Mouse (Mus musculus): ENCODE data around the gene Rufy3. TPM values are rescaled to one million over a fixed set of nuclear protein-coding genes. Genes with fewer than 3 reads are reported as not detected.

Gene Rufy3
- total and polyA plus RNA-seq, 3 experiments: 13.6 to 22.3 (median 17.4) TPM

GRCm38 (mm10) chr5:88569541-88569940, 4.7 kb downstream of the Rufy3 start:
- Histone ChIP-seq H3K4me3 (replicated peaks in 1 of 3; ENCODE audit: low read depth in 2 of 3, low read length in 2 of 3, poor library complexity in 1 of 3) (no peak overlapping the region), H3K4me2 (ENCODE audit: insufficient read depth, low read depth, poor library complexity, severe bottlenecking) (no peak overlapping the region), H3K4me1 (ENCODE audit: control insufficient read depth in 1 of 2, insufficient read depth in 2 of 2) (peaks cover 10 to 61% of the 10 kb centered on the region in 2 experiments), H3K27me3 (replicated peaks) (no peaks in the 10 kb centered on the region), H3K36me3 (replicated peaks in 1 of 2; ENCODE audit: control insufficient read depth in 1 of 2, insufficient read depth in 1 of 2, low read length in 1 of 2) (peaks cover 6 to 41% of the 10 kb centered on the region in 2 experiments), H3K79me2 (replicated peaks; ENCODE audit: control insufficient read depth, extremely low read depth, insufficient read depth, poor library complexity, severe bottlenecking) (peaks cover 55% of the 10 kb centered on the region), H3K9me3 (replicated peaks; ENCODE audit: low read length) (no peaks in the 10 kb centered on the region), H3K9ac (ENCODE audit: insufficient read depth, low read depth) (no peak overlapping the region), H3K27ac (ENCODE audit: insufficient read depth, low read depth) (no peak overlapping the region)
- no peak for TF ChIP-seq POLR2A (IDR thresholded peaks at IDR 0.05; ENCODE audit: low read depth, low read length)
- TF ChIP-seq UBTF (IDR thresholded peaks at IDR 0.05; ENCODE audit: low read depth, low read length): no peak
- no peak for TF ChIP-seq MAX (IDR thresholded peaks at IDR 0.05; ENCODE audit: low read length)
- TF ChIP-seq RAD21 (IDR thresholded peaks at IDR 0.05; ENCODE audit: low read depth, low read length): no peak
- no peak for TF ChIP-seq MAZ (IDR thresholded peaks at IDR 0.05; ENCODE audit: low read depth, low read length)
- TF ChIP-seq RCOR1 (conservative IDR thresholded peaks at IDR 0.05; ENCODE audit: low read depth, low read length): no peak
- TF ChIP-seq TCF12 (IDR thresholded peaks at IDR 0.05; ENCODE audit: low read depth, low read length): no peak
- no peak for TF ChIP-seq MYC (IDR thresholded peaks at IDR 0.05; ENCODE audit: low read depth, low read length)
- TF ChIP-seq EP300 (IDR thresholded peaks at IDR 0.05; ENCODE audit: low read length): no peak
- TF ChIP-seq MXI1 (IDR thresholded peaks at IDR 0.05; ENCODE audit: low read depth, low read length): no peak
- no peak for TF ChIP-seq CTCF (conservative IDR thresholded peaks at IDR 0.05 in 1 of 2, IDR thresholded peaks at IDR 0.05 in 1 of 2; ENCODE audit: low read depth in 2 of 2, low read length in 2 of 2)
- no peak for TF ChIP-seq JUND (conservative IDR thresholded peaks at IDR 0.05; ENCODE audit: low read depth, low read length)
- no peak for TF ChIP-seq NRF1 (IDR thresholded peaks at IDR 0.05; ENCODE audit: low read depth, low read length)
- no peak for TF ChIP-seq CHD1 (IDR thresholded peaks at IDR 0.05; ENCODE audit: low read depth, low read length)
- TF ChIP-seq POLR2AphosphoS2 (IDR thresholded peaks at IDR 0.05; ENCODE audit: low read depth, low read length): no peak
- TF ChIP-seq ZMIZ1 (IDR thresholded peaks at IDR 0.05; ENCODE audit: low read depth, low read length): no peak
- TF ChIP-seq TBP (conservative IDR thresholded peaks at IDR 0.05; ENCODE audit: low read depth, low read length): no peak
- TF ChIP-seq SMC3 (IDR thresholded peaks at IDR 0.05; ENCODE audit: low read depth, low read length): no peak
- dilution Hi-C loops (cut with MboI; ENCODE audit: extremely low pct_ligation_motif_present, extremely low pct_unique_long_range_greater_than_20kb, low sequenced_read_pairs) (no loop called here), in situ Hi-C loops (cut with MboI; ENCODE audit: low pct_ligation_motif_present, low pct_unique_long_range_greater_than_20kb, low sequenced_read_pairs) (no loop called here)
- no peak for DNase-seq (ENCODE audit: extremely low read depth)

- dilution Hi-C loops (cut with MboI; ENCODE audit: extremely low pct_ligation_motif_present, extremely low pct_unique_long_range_greater_than_20kb, low sequenced_read_pairs) (no loop called here), in situ Hi-C loops (cut with MboI; ENCODE audit: low pct_ligation_motif_present, low pct_unique_long_range_greater_than_20kb, low sequenced_read_pairs) (no loop called here)
- TF ChIP-seq POLR2AphosphoS2 (IDR thresholded peaks at IDR 0.05; ENCODE audit: low read depth, low read length): no peak
- no peak for TF ChIP-seq EP300 (IDR thresholded peaks at IDR 0.05; ENCODE audit: low read length)
- TF ChIP-seq E2F4 (IDR thresholded peaks at IDR 0.05; ENCODE audit: insufficient replicate concordance, low read depth, low read length): no peak
- TF ChIP-seq ZC3H11A (IDR thresholded peaks at IDR 0.05; ENCODE audit: low read depth, low read length): no peak
- TF ChIP-seq ZMIZ1 (IDR thresholded peaks at IDR 0.05; ENCODE audit: low read depth, low read length): no peak
- no peak for TF ChIP-seq TCF12 (IDR thresholded peaks at IDR 0.05; ENCODE audit: low read depth, low read length)
- TF ChIP-seq USF1 (IDR thresholded peaks at IDR 0.05; ENCODE audit: low read depth, low read length): no peak
- TF ChIP-seq SMC3 (IDR thresholded peaks at IDR 0.05; ENCODE audit: low read depth, low read length): no peak
- H3K9ac ChIP-seq (ENCODE audit: insufficient read depth, low read depth): no peak overlapping the region
- H3K36me3 ChIP-seq (replicated peaks in 1 of 2; ENCODE audit: control insufficient read depth in 1 of 2, insufficient read depth in 1 of 2, low read length in 1 of 2): peaks cover 11 to 45% of the 10 kb centered on the region in 2 experiments
- no peak overlapping the region for H3K4me2 ChIP-seq (ENCODE audit: insufficient read depth, low read depth, poor library complexity, severe bottlenecking)
- H3K9me3 ChIP-seq (replicated peaks; ENCODE audit: low read length): no peaks in the 10 kb centered on the region
- H3K27ac ChIP-seq (ENCODE audit: insufficient read depth, low read depth): no peak overlapping the region
- H3K4me1 ChIP-seq (ENCODE audit: control insufficient read depth in 1 of 2, insufficient read depth in 2 of 2): peaks cover 10 to 49% of the 10 kb centered on the region in 2 experiments
- no peak for DNase-seq (ENCODE audit: extremely low read depth)
- peaks cover 22% of the 10 kb centered on the region for H3K79me2 ChIP-seq (replicated peaks; ENCODE audit: control insufficient read depth, extremely low read depth, insufficient read depth, poor library complexity, severe bottlenecking)
- H3K4me3 ChIP-seq (replicated peaks in 1 of 3; ENCODE audit: low read depth in 2 of 3, low read length in 2 of 3, poor library complexity in 1 of 3): no peak overlapping the region
- no peaks in the 10 kb centered on the region for H3K27me3 ChIP-seq (replicated peaks)
These were observed 10.0 kb downstream of the Rufy3 start for GRCm38 (mm10) chr5:88574829-88575228.

Measured in CH12.LX (cell line).